Mouse (Mus musculus) T-helper 17 cell (primary cell): ENCODE measurements at regions not wholly inside any gene's neighbourhood (a gene's known extent, or its start where the extent isn't known, plus 50 kb on each side); places are given as distances from the start of the nearest gene placed in this dataset.

ENCODE experiments used
- in situ Hi-C, 2 experiments: fragments of 300-600 bp; cut with MboI, MseI; formaldehyde crosslinking; loops; 1 replicate in 1 of 2; 2 replicates in 1 of 2; pipeline ENCODE4 v1.15.1; 2025; ENCODE audit warnings: high pct_unique_total_duplicates in 2 of 2

- in situ Hi-C loops, result loop anchor here in 1 of 2 experiments (10.0 kb wide), 1 partner anchor 1271 kb away; no protein-coding TSS in a partner anchor
Observed at GRCm38 (mm10) chr8:30655749-30656241, 2772.7 kb upstream of the 5930422O12Rik start.

DNA sequence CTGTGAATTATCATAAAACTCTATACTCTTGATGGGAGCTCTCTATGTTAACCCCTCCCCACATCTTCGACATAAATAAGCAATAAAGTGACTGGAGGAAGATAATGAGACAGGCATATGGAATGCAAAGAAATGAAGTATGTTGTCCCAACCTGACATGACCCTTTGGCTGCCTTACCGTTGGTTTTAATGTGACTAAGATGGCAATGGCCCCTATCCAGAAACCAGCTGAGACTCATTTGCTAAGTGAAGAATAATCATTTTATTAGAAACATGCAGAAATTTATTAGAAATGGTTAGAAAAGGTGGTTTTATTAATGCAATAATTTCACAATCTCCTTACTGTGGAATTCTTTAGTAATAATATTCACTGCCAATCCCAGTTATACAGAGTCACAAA, 2767.2 kb upstream of the 5930422O12Rik start:
- in situ Hi-C loops, result no loop called here

- in situ Hi-C loops, result no loop called here
Observed at GRCm38 (mm10) chr8:30669451-30669850, 2759.1 kb upstream of the 5930422O12Rik start.

- in situ Hi-C loops, result no loop called here
Observed at GRCm38 (mm10) chr8:30677423-30677822, 2751.1 kb upstream of the 5930422O12Rik start.

GRCm38 (mm10) chr8:30682169-30682568, 2746.3 kb upstream of the 5930422O12Rik start:
- in situ Hi-C loops, result no loop called here

GRCm38 (mm10) chr8:30686539-30686938, 2742.0 kb upstream of the 5930422O12Rik start:
- in situ Hi-C loops, result no loop called here

- in situ Hi-C loops, result no loop called here
Observed at GRCm38 (mm10) chr8:30694126-30694525, 2734.4 kb upstream of the 5930422O12Rik start.

- in situ Hi-C loops, result no loop called here
Observed at GRCm38 (mm10) chr8:30716643-30717042, 2711.9 kb upstream of the 5930422O12Rik start.

GRCm38 (mm10) chr8:30730366-30730765, 2698.1 kb upstream of the 5930422O12Rik start:
- in situ Hi-C loops, result no loop called here

GRCm38 (mm10) chr8:30732585-30733253, 2695.8 kb upstream of the 5930422O12Rik start:
- in situ Hi-C loops, result no loop called here

- in situ Hi-C loops, result no loop called here
Observed at GRCm38 (mm10) chr8:30733385-30733784, 2695.1 kb upstream of the 5930422O12Rik start.

GRCm38 (mm10) chr8:30735338-30735737, 2693.2 kb upstream of the 5930422O12Rik start:
- in situ Hi-C loops, result no loop called here

DNA sequence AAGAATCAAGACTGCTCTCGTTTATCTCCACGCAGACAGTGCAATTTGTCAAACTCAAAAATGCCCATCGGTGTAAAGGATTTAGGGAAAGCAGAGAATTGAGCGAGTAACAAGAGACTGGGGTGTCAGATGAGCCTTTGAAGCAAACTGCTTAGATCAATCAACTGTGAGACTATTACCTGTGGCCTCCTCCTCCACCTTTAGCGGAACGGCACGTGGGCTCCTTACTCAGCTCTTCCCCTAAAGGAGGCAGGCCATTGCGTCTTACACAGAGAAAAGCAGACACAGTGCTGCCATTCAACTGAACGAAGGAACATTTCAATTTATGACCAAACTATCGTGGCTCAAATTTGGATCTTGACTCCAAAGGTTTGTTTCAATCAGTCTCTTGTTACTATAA, 2692.8 kb upstream of the 5930422O12Rik start:
- in situ Hi-C loops, result no loop called here

DNA sequence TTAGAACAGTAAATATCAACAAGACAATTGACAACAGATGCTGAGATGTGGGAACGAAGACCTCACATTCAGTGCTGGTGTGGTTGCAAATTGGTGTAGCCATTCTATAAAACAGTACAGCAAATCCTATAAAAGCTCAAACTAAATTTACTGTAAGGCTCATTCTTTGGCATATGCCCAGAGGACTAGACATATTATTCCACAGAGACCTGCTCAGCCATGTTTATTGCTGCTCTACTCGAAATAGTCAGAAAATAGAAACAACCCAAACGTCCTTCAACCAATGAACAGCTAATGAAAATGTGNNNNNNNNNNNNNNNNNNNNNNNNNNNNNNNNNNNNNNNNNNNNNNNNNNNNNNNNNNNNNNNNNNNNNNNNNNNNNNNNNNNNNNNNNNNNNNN, 2681.6 kb upstream of the 5930422O12Rik start:
- in situ Hi-C loops, result no loop called here
